Mouse (Mus musculus): ENCODE data around the gene Rbks. TPM values are rescaled to one million over a fixed set of nuclear protein-coding genes. Genes with fewer than 3 reads are reported as not detected.

Rbks gene
- polyA plus RNA-seq, 1 experiment: 8.1 TPM

DNA sequence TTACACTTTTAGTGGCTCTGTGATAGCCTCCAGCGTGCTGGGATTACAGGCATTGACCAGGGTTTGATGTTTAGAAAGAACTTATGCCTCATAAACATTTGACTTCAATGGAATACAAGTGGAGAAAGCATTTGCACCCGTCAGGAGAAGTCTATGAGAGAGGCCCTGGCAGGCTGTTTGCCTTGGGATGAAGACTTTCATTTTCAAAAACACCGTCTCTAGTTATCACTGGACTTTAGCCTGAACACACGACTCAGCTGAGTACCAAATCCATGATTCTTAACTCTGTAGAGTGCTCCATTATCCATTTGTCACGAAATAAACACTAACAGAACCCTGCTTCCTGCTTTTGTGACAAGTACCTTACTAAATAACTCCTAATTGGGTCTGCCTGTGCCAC is 27.4 kb downstream of the Rbks start:
- Histone ChIP-seq H3K4me1 (replicated peaks; ENCODE audit: control insufficient read depth, insufficient read depth, low read length) (no peaks in the 10 kb centered on the region), H3K4me3 (ENCODE audit: control insufficient read depth, insufficient read depth, low read length) (no peak overlapping the region), H3K27ac (ENCODE audit: control insufficient read depth, insufficient read depth, low read length) (no peak overlapping the region), H3K27me3 (ENCODE audit: control insufficient read depth, insufficient read depth, low read length) (no peaks in the 10 kb centered on the region), H3K36me3 (ENCODE audit: control insufficient read depth, insufficient read depth, low read length) (no peaks in the 10 kb centered on the region)
- DNase-seq: no peak
- TF ChIP-seq POLR2A (IDR thresholded peaks at IDR 0.05; ENCODE audit: control insufficient read depth, extremely low read depth, insufficient read depth, low read length, poor library complexity): no peak
- no peak for TF ChIP-seq CTCF (IDR thresholded peaks at IDR 0.05; ENCODE audit: borderline replicate concordance, control insufficient read depth, extremely low read depth, insufficient read depth, low read length, poor library complexity)
- WGBS: 88% methylated on average over 5 of the region's 5 CpGs

GRCm38 (mm10) chr5:31668325-31668968 is 29.0 kb downstream of the Rbks start:
- 97% methylated on average over 13 of the region's 13 CpGs for WGBS
- no peak for DNase-seq
- no peaks in the 10 kb centered on the region for H3K4me1 ChIP-seq (replicated peaks; ENCODE audit: control insufficient read depth, insufficient read depth, low read length)
- no peak overlapping the region for H3K27ac ChIP-seq (ENCODE audit: control insufficient read depth, insufficient read depth, low read length)
- no peaks in the 10 kb centered on the region for H3K36me3 ChIP-seq (ENCODE audit: control insufficient read depth, insufficient read depth, low read length)
- no peaks in the 10 kb centered on the region for H3K27me3 ChIP-seq (ENCODE audit: control insufficient read depth, insufficient read depth, low read length)
- H3K4me3 ChIP-seq (ENCODE audit: control insufficient read depth, insufficient read depth, low read length): no peak overlapping the region
- TF ChIP-seq POLR2A (IDR thresholded peaks at IDR 0.05; ENCODE audit: control insufficient read depth, extremely low read depth, insufficient read depth, low read length, poor library complexity): no peak
- TF ChIP-seq CTCF (IDR thresholded peaks at IDR 0.05; ENCODE audit: borderline replicate concordance, control insufficient read depth, extremely low read depth, insufficient read depth, low read length, poor library complexity): no peak

- TF ChIP-seq CTCF (IDR thresholded peaks at IDR 0.05; ENCODE audit: borderline replicate concordance, control insufficient read depth, extremely low read depth, insufficient read depth, low read length, poor library complexity): no peak
- no peak for TF ChIP-seq POLR2A (IDR thresholded peaks at IDR 0.05; ENCODE audit: control insufficient read depth, extremely low read depth, insufficient read depth, low read length, poor library complexity)
- Histone ChIP-seq H3K36me3 (ENCODE audit: control insufficient read depth, insufficient read depth, low read length) (no peaks in the 10 kb centered on the region), H3K27ac (ENCODE audit: control insufficient read depth, insufficient read depth, low read length) (no peak overlapping the region), H3K4me1 (replicated peaks; ENCODE audit: control insufficient read depth, insufficient read depth, low read length) (no peaks in the 10 kb centered on the region), H3K27me3 (ENCODE audit: control insufficient read depth, insufficient read depth, low read length) (no peaks in the 10 kb centered on the region), H3K4me3 (ENCODE audit: control insufficient read depth, insufficient read depth, low read length) (no peak overlapping the region)
- WGBS: 82% methylated on average over 1 of the region's 1 CpGs
- no peak for DNase-seq
These were observed 31.3 kb downstream of the Rbks start for GRCm38 (mm10) chr5:31666176-31666575.

- Histone ChIP-seq H3K36me3 (ENCODE audit: control insufficient read depth, insufficient read depth, low read length) (no peaks in the 10 kb centered on the region), H3K27me3 (ENCODE audit: control insufficient read depth, insufficient read depth, low read length) (no peaks in the 10 kb centered on the region), H3K4me3 (ENCODE audit: control insufficient read depth, insufficient read depth, low read length) (no peak overlapping the region), H3K4me1 (replicated peaks; ENCODE audit: control insufficient read depth, insufficient read depth, low read length) (no peaks in the 10 kb centered on the region), H3K27ac (ENCODE audit: control insufficient read depth, insufficient read depth, low read length) (no peak overlapping the region)
- WGBS: 98% methylated on average over 1 of the region's 1 CpGs
- no peak for DNase-seq
- TF ChIP-seq POLR2A (IDR thresholded peaks at IDR 0.05; ENCODE audit: control insufficient read depth, extremely low read depth, insufficient read depth, low read length, poor library complexity) (no peak), CTCF (IDR thresholded peaks at IDR 0.05; ENCODE audit: borderline replicate concordance, control insufficient read depth, extremely low read depth, insufficient read depth, low read length, poor library complexity) (no peak)
These were observed 41.7 kb downstream of the Rbks start for GRCm38 (mm10) chr5:31655688-31656190.

GRCm38 (mm10) chr5:31650518-31651288 is 46.7 kb downstream of the Rbks start:
- Histone ChIP-seq H3K4me3 (ENCODE audit: control insufficient read depth, insufficient read depth, low read length) (no peak overlapping the region), H3K27me3 (ENCODE audit: control insufficient read depth, insufficient read depth, low read length) (no peaks in the 10 kb centered on the region), H3K27ac (ENCODE audit: control insufficient read depth, insufficient read depth, low read length) (no peak overlapping the region), H3K4me1 (replicated peaks; ENCODE audit: control insufficient read depth, insufficient read depth, low read length) (no peaks in the 10 kb centered on the region), H3K36me3 (ENCODE audit: control insufficient read depth, insufficient read depth, low read length) (no peaks in the 10 kb centered on the region)
- TF ChIP-seq CTCF (IDR thresholded peaks at IDR 0.05; ENCODE audit: borderline replicate concordance, control insufficient read depth, extremely low read depth, insufficient read depth, low read length, poor library complexity): no peak
- no peak for TF ChIP-seq POLR2A (IDR thresholded peaks at IDR 0.05; ENCODE audit: control insufficient read depth, extremely low read depth, insufficient read depth, low read length, poor library complexity)
- DNase-seq: no peak
- WGBS: 95% methylated on average over 2 of the region's 2 CpGs

- Histone ChIP-seq H3K27ac (ENCODE audit: control insufficient read depth, insufficient read depth, low read length) (no peak overlapping the region), H3K36me3 (ENCODE audit: control insufficient read depth, insufficient read depth, low read length) (0 out of 2 replicates have a peak, but pooled peaks cover 4% of the 10 kb centered on the region), H3K4me3 (ENCODE audit: control insufficient read depth, insufficient read depth, low read length) (no peak overlapping the region), H3K27me3 (ENCODE audit: control insufficient read depth, insufficient read depth, low read length) (no peaks in the 10 kb centered on the region), H3K4me1 (replicated peaks; ENCODE audit: control insufficient read depth, insufficient read depth, low read length) (no peaks in the 10 kb centered on the region)
- DNase-seq: no peak
- TF ChIP-seq POLR2A (IDR thresholded peaks at IDR 0.05; ENCODE audit: control insufficient read depth, extremely low read depth, insufficient read depth, low read length, poor library complexity): no peak
- no peak for TF ChIP-seq CTCF (IDR thresholded peaks at IDR 0.05; ENCODE audit: borderline replicate concordance, control insufficient read depth, extremely low read depth, insufficient read depth, low read length, poor library complexity)
- 95% methylated on average over 2 of the region's 2 CpGs for WGBS
These were observed 50.1 kb downstream of the Rbks start for GRCm38 (mm10) chr5:31647327-31647726.

Data from thymus, adult 2 months (tissue).